Mouse (Mus musculus): ENCODE measurements at regions not wholly inside any gene's neighbourhood (a gene's known extent, or its start where the extent isn't known, plus 50 kb on each side); places are given as distances from the start of the nearest gene placed in this dataset.

GRCm38 (mm10) chr4:56207726-56208125 lies 532.1 kb upstream of the Gm26657 start:
- Histone ChIP-seq H3K4me1 (ENCODE audit: control insufficient read depth in 1 of 2, insufficient read depth in 2 of 2) (no peaks in the 10 kb centered on the region), H3K27ac (ENCODE audit: insufficient read depth, low read depth) (no peak overlapping the region), H3K4me2 (ENCODE audit: insufficient read depth, low read depth, poor library complexity, severe bottlenecking) (no peak overlapping the region), H3K27me3 (replicated peaks) (no peaks in the 10 kb centered on the region), H3K9me3 (replicated peaks; ENCODE audit: low read length) (peaks cover 2% of the 10 kb centered on the region), H3K36me3 (replicated peaks in 1 of 2; ENCODE audit: control insufficient read depth in 1 of 2, insufficient read depth in 1 of 2, low read length in 1 of 2) (no peaks in the 10 kb centered on the region), H3K4me3 (replicated peaks in 1 of 3; ENCODE audit: low read depth in 2 of 3, low read length in 2 of 3, poor library complexity in 1 of 3) (no peak overlapping the region), H3K79me2 (replicated peaks; ENCODE audit: control insufficient read depth, extremely low read depth, insufficient read depth, poor library complexity, severe bottlenecking) (no peaks in the 10 kb centered on the region), H3K9ac (ENCODE audit: insufficient read depth, low read depth) (no peak overlapping the region)
- no peak for DNase-seq (ENCODE audit: extremely low read depth)
- dilution Hi-C loops (cut with MboI; ENCODE audit: extremely low pct_ligation_motif_present, extremely low pct_unique_long_range_greater_than_20kb, low sequenced_read_pairs) = no loop called here
- TF ChIP-seq RAD21 (IDR thresholded peaks at IDR 0.05; ENCODE audit: low read depth, low read length) (no peak), NELFE (IDR thresholded peaks at IDR 0.05; ENCODE audit: low read depth, low read length) (no peak), MEF2A (IDR thresholded peaks at IDR 0.05; ENCODE audit: borderline replicate concordance, low read depth, low read length) (no peak), MAX (IDR thresholded peaks at IDR 0.05; ENCODE audit: low read length) (no peak), MYC (IDR thresholded peaks at IDR 0.05; ENCODE audit: low read depth, low read length) (no peak), HCFC1 (IDR thresholded peaks at IDR 0.05; ENCODE audit: low read depth, low read length) (no peak), SMC3 (IDR thresholded peaks at IDR 0.05; ENCODE audit: low read depth, low read length) (no peak), ZMIZ1 (IDR thresholded peaks at IDR 0.05; ENCODE audit: low read depth, low read length) (no peak), CTCF (conservative IDR thresholded peaks at IDR 0.05 in 1 of 2, IDR thresholded peaks at IDR 0.05 in 1 of 2; ENCODE audit: low read depth in 2 of 2, low read length in 2 of 2) (no peak), POLR2AphosphoS2 (IDR thresholded peaks at IDR 0.05; ENCODE audit: low read depth, low read length) (no peak), USF1 (IDR thresholded peaks at IDR 0.05; ENCODE audit: low read depth, low read length) (no peak), CHD1 (IDR thresholded peaks at IDR 0.05; ENCODE audit: low read depth, low read length) (no peak), JUND (conservative IDR thresholded peaks at IDR 0.05; ENCODE audit: low read depth, low read length) (no peak), MXI1 (IDR thresholded peaks at IDR 0.05; ENCODE audit: low read depth, low read length) (no peak), ETS1 (conservative IDR thresholded peaks at IDR 0.05; ENCODE audit: low read depth, low read length) (no peak), TCF12 (IDR thresholded peaks at IDR 0.05; ENCODE audit: low read depth, low read length) (no peak)
- in situ Hi-C loops (cut with MboI; ENCODE audit: low pct_ligation_motif_present, low pct_unique_long_range_greater_than_20kb, low sequenced_read_pairs) = no loop called here

DNA sequence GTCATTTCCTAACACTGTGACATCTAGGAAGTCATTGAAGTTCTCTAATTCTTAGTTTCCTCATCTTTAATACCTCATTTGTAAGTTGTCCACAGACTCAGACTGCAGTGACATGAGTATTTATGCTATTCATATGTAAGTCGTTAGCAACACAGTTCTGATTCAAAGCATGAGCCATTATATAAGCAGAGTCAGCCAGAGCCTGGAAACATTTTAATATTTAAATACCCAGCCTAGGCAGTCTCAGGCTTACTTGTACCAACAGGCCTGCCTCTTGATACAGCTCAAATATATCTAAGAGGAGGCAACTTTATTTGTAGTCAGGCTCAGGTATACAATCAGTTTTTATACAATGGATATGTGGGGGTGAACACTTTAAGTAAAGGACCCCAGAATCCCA lies 534.8 kb upstream of the Gm26657 start:
- Histone ChIP-seq H3K4me1 (ENCODE audit: control insufficient read depth in 1 of 2, insufficient read depth in 2 of 2) (no peaks in the 10 kb centered on the region), H3K27me3 (replicated peaks) (no peaks in the 10 kb centered on the region), H3K36me3 (replicated peaks in 1 of 2; ENCODE audit: control insufficient read depth in 1 of 2, insufficient read depth in 1 of 2, low read length in 1 of 2) (no peaks in the 10 kb centered on the region), H3K27ac (ENCODE audit: insufficient read depth, low read depth) (no peak overlapping the region), H3K4me3 (replicated peaks in 1 of 3; ENCODE audit: low read depth in 2 of 3, low read length in 2 of 3, poor library complexity in 1 of 3) (no peak overlapping the region), H3K9me3 (replicated peaks; ENCODE audit: low read length) (peaks cover 2% of the 10 kb centered on the region), H3K79me2 (replicated peaks; ENCODE audit: control insufficient read depth, extremely low read depth, insufficient read depth, poor library complexity, severe bottlenecking) (no peaks in the 10 kb centered on the region), H3K9ac (ENCODE audit: insufficient read depth, low read depth) (no peak overlapping the region), H3K4me2 (ENCODE audit: insufficient read depth, low read depth, poor library complexity, severe bottlenecking) (no peak overlapping the region)
- TF ChIP-seq CHD1 (IDR thresholded peaks at IDR 0.05; ENCODE audit: low read depth, low read length) = no peak
- no peak for TF ChIP-seq ELF1 (IDR thresholded peaks at IDR 0.05; ENCODE audit: low read depth, low read length)
- TF ChIP-seq CTCF (conservative IDR thresholded peaks at IDR 0.05 in 1 of 2, IDR thresholded peaks at IDR 0.05 in 1 of 2; ENCODE audit: low read depth in 2 of 2, low read length in 2 of 2) = no peak
- TF ChIP-seq CHD2 (IDR thresholded peaks at IDR 0.05; ENCODE audit: low read length) = no peak
- no peak for TF ChIP-seq UBTF (IDR thresholded peaks at IDR 0.05; ENCODE audit: low read depth, low read length)
- no peak for TF ChIP-seq MYC (IDR thresholded peaks at IDR 0.05; ENCODE audit: low read depth, low read length)
- TF ChIP-seq HCFC1 (IDR thresholded peaks at IDR 0.05; ENCODE audit: low read depth, low read length) = no peak
- TF ChIP-seq E2F4 (IDR thresholded peaks at IDR 0.05; ENCODE audit: insufficient replicate concordance, low read depth, low read length) = no peak
- dilution Hi-C loops (cut with MboI; ENCODE audit: extremely low pct_ligation_motif_present, extremely low pct_unique_long_range_greater_than_20kb, low sequenced_read_pairs) = no loop called here
- in situ Hi-C loops (cut with MboI; ENCODE audit: low pct_ligation_motif_present, low pct_unique_long_range_greater_than_20kb, low sequenced_read_pairs) = no loop called here
- no peak for DNase-seq (ENCODE audit: extremely low read depth)

Measured in CH12.LX (cell line).